Mouse (Mus musculus) activated CD4-positive, CD25-positive, alpha-beta regulatory T cell (primary cell): ENCODE data around the gene Aaed1. TPM values are rescaled to one million over a fixed set of nuclear protein-coding genes. Genes with fewer than 3 reads are reported as not detected.

Experiments used
- polyA plus RNA-seq, 2 experiments: library from polyadenylated mRNA; unstranded; fragments of 100-300 nt; shearing (Covaris generic); gene quantifications; one replicate each; pipeline ENCODE4 v1.2.1; 2017

The Aaed1 gene
- polyA plus RNA-seq, result 10 to 100 TPM; 20.9 to 34.5 TPM

GRCm38 (mm10) chr13:64312024-64312915 is at the start of gene Aaed1:
TSS of gene Aaed1 (minus strand) at chr13:64312710.

GRCm38 (mm10) chr13:64274879-64275753 is 37.4 kb downstream of the Aaed1 start, which contains the start of gene Cdc14b:
TSS of gene Cdc14b (minus strand) at chr13:64275290.

Other genes starting within 250 kb of the Aaed1 start
- gene Hsd17b3, start 223.5 kb downstream of the Aaed1 start, polyA plus RNA-seq, result under 1 TPM in 1 of 2 experiments, not detected in 1; 0.37 TPM
- 10 to 100 TPM; 22.7 to 37.4 TPM for gene Slc35d2, start 183.3 kb downstream of the Aaed1 start, polyA plus RNA-seq
- gene Zfp367, start 159.5 kb downstream of the Aaed1 start, polyA plus RNA-seq, result 10 to 100 TPM; 10.8 to 13.4 TPM
- 10 to 100 TPM; 30.0 to 38.0 TPM for gene Habp4, start 150.9 kb downstream of the Aaed1 start, polyA plus RNA-seq
- gene Cdc14b, start 37.4 kb downstream of the Aaed1 start, polyA plus RNA-seq, result 10 to 100 TPM in 1 of 2 experiments, 1 to 10 TPM in 1; 4.6 to 13.2 TPM
- 10 to 100 TPM in 1 of 2 experiments, 1 to 10 TPM in 1; 3.3 to 15.5 TPM for gene Ctsl, start 58.2 kb upstream of the Aaed1 start, polyA plus RNA-seq
- 1 to 10 TPM; 2.1 to 4.5 TPM for gene Cdk20, start 119.6 kb upstream of the Aaed1 start, polyA plus RNA-seq
- gene Fam240b, start 185.1 kb upstream of the Aaed1 start, polyA plus RNA-seq, result not detected